Mouse (Mus musculus): Measurements from ENCODE around the gene Zfp655. TPM values are rescaled to one million over a fixed set of nuclear protein-coding genes. Genes with fewer than 3 reads are reported as not detected.

Zfp655 gene
- polyA plus RNA-seq, 1 experiment from 2014 or later, result 36.7 TPM

Other genes starting within 250 kb of the Zfp655 start
- not detected in 2 replicates for gene Gm4871, start 199.0 kb upstream of the Zfp655 start, polyA plus RNA-seq (2015; fragmentation: Nextera tagmentation; extraction: Ambion mirVana)
- not detected in 2 replicates for gene 1700018F24Rik, start 188.7 kb upstream of the Zfp655 start, polyA plus RNA-seq (2015; fragmentation: Nextera tagmentation; extraction: Ambion mirVana)
- 138 and 141 TPM in 2 replicates for gene Arpc1a, start 147.9 kb upstream of the Zfp655 start, polyA plus RNA-seq (2015; fragmentation: Nextera tagmentation; extraction: Ambion mirVana)
- 0.34 and 0.40 TPM in 2 replicates for gene Kpna7, start 147.7 kb upstream of the Zfp655 start, polyA plus RNA-seq (2015; fragmentation: Nextera tagmentation; extraction: Ambion mirVana)
- gene Arpc1b, start 117.5 kb upstream of the Zfp655 start, polyA plus RNA-seq (2015; fragmentation: Nextera tagmentation; extraction: Ambion mirVana), result 701 and 703 TPM in 2 replicates
- gene Pdap1, start 91.5 kb upstream of the Zfp655 start, polyA plus RNA-seq (2015; fragmentation: Nextera tagmentation; extraction: Ambion mirVana), result 62.7 and 66.6 TPM in 2 replicates
- 166 and 178 TPM in 2 replicates for gene Bud31, start 91.4 kb upstream of the Zfp655 start, polyA plus RNA-seq (2015; fragmentation: Nextera tagmentation; extraction: Ambion mirVana)
- 14.7 and 15.8 TPM in 2 replicates for gene Ptcd1, start 64.6 kb upstream of the Zfp655 start, polyA plus RNA-seq (2015; fragmentation: Nextera tagmentation; extraction: Ambion mirVana)
- 38.9 and 41.1 TPM in 2 replicates for gene Cpsf4, start 64.5 kb upstream of the Zfp655 start, polyA plus RNA-seq (2015; fragmentation: Nextera tagmentation; extraction: Ambion mirVana)
- gene Atp5j2, start 39.7 kb upstream of the Zfp655 start, polyA plus RNA-seq (2015; fragmentation: Nextera tagmentation; extraction: Ambion mirVana), result 956 and 964 TPM in 2 replicates
- gene Zkscan14, start 29.8 kb upstream of the Zfp655 start, polyA plus RNA-seq (2015; fragmentation: Nextera tagmentation; extraction: Ambion mirVana), result 8.2 and 8.4 TPM in 2 replicates
- 7.1 and 8.4 TPM in 2 replicates for gene Zkscan5, start 27.2 kb upstream of the Zfp655 start, polyA plus RNA-seq (2015; fragmentation: Nextera tagmentation; extraction: Ambion mirVana)
- 0.49 and 0.66 TPM in 2 replicates for gene Zscan25, start 48.8 kb downstream of the Zfp655 start, polyA plus RNA-seq (2015; fragmentation: Nextera tagmentation; extraction: Ambion mirVana)
- gene Cyp3a57, start 113.6 kb downstream of the Zfp655 start, polyA plus RNA-seq (2015; fragmentation: Nextera tagmentation; extraction: Ambion mirVana), result not detected in 2 replicates
- 0.10 and 0.17 TPM in 2 replicates for gene Cyp3a16, start 238.0 kb downstream of the Zfp655 start, polyA plus RNA-seq (2015; fragmentation: Nextera tagmentation; extraction: Ambion mirVana)